Mouse (Mus musculus) intestine, embryonic 15.5 days (tissue): ENCODE results near the gene Znhit1. TPM values are rescaled to one million over a fixed set of nuclear protein-coding genes. Genes with fewer than 3 reads are reported as not detected.

Experiments used
- microRNA counts: library from miRNA; unstranded; fragments of <30 nt; microRNA quantifications from one replicate; lab custom pipeline; 2016
- polyA plus RNA-seq: library from polyadenylated mRNA; unstranded; fragments of >200 nt; fragmentation: Nextera tagmentation; extraction: Ambion mirVana; gene quantifications from 2 replicates; pipeline ENCODE4 v1.2.1, GENCODE M21; 2015

Gene Znhit1
- polyA plus RNA-seq, 1 experiment from 2014 or later: 99.9 TPM

MicroRNA genes within 50 kb of the gene (microRNA counts, 519-probe panel; counts per million panel counts)
- microRNA mmu-miR-702 (lab: Ali Mortazavi, UCI): 97.1 counts per million, percentile 29 among the panel's probes with 10 or more counts

Other genes with a start within 250 kb of the Znhit1 start
- gene Col26a1, start 104.8 kb downstream of the Znhit1 start, polyA plus RNA-seq: 9.6 and 10.8 TPM in 2 replicates
- 54.4 and 55.0 TPM in 2 replicates for gene Ift22, start 79.9 kb downstream of the Znhit1 start, polyA plus RNA-seq
- gene Fis1, start 34.7 kb downstream of the Znhit1 start, polyA plus RNA-seq: 258 and 259 TPM in 2 replicates
- gene Cldn15, start 21.4 kb downstream of the Znhit1 start, polyA plus RNA-seq: 18.4 and 24.9 TPM in 2 replicates
- 41.1 and 42.8 TPM in 2 replicates for gene Plod3, start 1.0 kb downstream of the Znhit1 start, polyA plus RNA-seq
- gene Vgf, start 38.4 kb upstream of the Znhit1 start, polyA plus RNA-seq: 0.66 and 0.85 TPM in 2 replicates
- gene Ap1s1, start 58.1 kb upstream of the Znhit1 start, polyA plus RNA-seq: 230 and 242 TPM in 2 replicates
- 0.34 and 0.42 TPM in 2 replicates for gene Serpine1, start 84.2 kb upstream of the Znhit1 start, polyA plus RNA-seq
- 7.5 and 8.4 TPM in 2 replicates for gene Trim56, start 128.2 kb upstream of the Znhit1 start, polyA plus RNA-seq
- 3.8 and 4.6 TPM in 2 replicates for gene Muc3, start 161.3 kb upstream of the Znhit1 start, polyA plus RNA-seq
- 15.3 and 15.4 TPM in 2 replicates for gene Muc3a, start 224.4 kb upstream of the Znhit1 start, polyA plus RNA-seq